Mouse (Mus musculus) small intestine, adult 2 months (tissue): ENCODE data around the gene C2cd4d.

Source experiments
- CTCF ChIP-seq: fragments of 200-500 bp; IDR thresholded peaks from 2 replicates; pipeline ENCODE4 v1.5.1; 2012; ENCODE audit warnings: low read depth, mild to moderate bottlenecking, control low read depth, inconsistent platforms, low read length, moderate library complexity, mixed read lengths; ENCODE audit not compliant: insufficient replicate concordance, insufficient read length; ENCODE audit errors: extremely low read depth
- POLR2A ChIP-seq: fragments of 200-500 bp; IDR thresholded peaks from 2 replicates; pipeline ENCODE4 v1.6.1; 2012; ENCODE audit warnings: low read depth, mild to moderate bottlenecking, control low read depth, inconsistent platforms, low read length, moderate library complexity

DNA sequence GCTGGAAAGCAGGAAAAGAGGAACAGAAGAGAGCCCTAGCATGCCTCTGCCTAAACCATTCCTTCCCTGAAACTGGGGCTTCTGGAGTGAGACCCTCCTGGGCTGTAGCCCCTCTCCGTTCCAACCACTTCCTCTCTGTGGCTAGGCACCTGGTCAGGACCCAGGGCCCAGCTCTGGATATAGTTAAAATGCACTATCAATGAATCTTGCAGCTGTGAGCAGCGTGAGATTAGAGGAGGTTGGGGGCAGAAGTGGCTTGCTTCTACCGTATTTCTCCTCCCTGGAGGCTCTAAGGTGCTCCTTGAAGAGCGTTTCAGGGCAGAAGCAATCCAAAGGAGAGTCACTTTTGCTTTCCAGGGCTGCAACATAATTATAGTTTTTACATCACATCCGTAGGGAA is 20.1 kb downstream of the C2cd4d start:
- no peak for TF ChIP-seq CTCF
- TF ChIP-seq POLR2A = no peak
